Mouse (Mus musculus): Measurements from ENCODE around the gene Tsc2.

Tsc2 gene

DNA sequence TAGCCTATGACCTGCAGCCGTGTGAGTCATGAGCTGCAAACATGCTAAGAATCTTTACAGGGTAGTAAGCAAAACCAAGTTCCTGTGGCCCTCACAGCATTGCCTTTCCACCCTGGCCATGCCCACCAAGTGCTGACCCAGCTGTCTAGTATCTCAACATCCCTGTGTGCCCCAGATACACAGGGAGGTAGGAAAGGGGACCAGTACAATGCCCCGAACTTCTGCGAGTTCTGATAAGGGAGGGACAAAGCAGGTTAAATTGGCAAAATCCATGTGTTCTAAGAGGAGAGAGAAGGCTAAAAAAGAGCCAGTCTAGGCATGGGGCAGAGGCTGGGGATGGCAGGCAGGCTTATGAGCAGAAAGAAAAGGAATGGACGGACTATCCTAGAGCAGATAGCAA, 24.1 kb downstream of the Tsc2 start:
- no peak for DNase-seq

DNA sequence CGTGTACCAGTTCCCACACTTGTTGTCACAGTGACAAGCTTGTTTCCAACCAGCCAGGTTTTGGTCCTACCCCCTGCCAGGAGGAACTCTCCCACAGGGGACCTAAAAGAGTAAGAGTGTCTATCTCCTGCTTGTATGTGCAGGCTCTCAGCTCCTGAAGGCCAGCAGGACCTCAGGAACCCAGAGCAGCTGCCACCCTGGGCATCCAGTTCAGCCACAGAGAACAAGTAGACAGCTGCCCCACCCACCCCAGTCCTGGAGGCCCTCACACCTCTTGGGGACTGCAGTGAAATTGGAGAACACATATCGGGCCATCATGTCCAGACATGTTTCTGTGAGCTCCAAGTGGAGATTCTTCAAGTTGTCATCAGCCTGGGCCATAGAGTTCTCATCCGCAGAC, 27.9 kb downstream of the Tsc2 start:
- DNase-seq: no peak

DNA sequence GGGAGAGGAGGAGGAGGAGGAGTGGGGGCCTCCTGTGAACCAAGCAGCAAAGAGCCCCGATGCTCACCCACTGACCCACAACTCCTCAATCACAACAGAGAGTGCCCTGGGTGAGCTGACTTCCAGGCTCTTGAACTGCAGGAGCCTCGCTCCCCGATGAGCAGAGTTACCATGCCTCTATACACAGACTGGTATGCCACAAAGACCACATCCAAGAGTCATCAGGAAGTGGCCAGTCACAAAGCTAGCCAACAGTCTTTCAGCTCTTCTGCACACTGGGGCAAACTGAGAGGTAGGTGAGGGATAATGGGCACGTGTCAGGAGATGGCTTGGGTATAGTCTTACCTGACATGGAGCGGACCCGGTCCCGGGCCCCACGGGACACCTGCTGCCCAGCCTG, 28.5 kb downstream of the Tsc2 start:
- no peak for DNase-seq

DNA sequence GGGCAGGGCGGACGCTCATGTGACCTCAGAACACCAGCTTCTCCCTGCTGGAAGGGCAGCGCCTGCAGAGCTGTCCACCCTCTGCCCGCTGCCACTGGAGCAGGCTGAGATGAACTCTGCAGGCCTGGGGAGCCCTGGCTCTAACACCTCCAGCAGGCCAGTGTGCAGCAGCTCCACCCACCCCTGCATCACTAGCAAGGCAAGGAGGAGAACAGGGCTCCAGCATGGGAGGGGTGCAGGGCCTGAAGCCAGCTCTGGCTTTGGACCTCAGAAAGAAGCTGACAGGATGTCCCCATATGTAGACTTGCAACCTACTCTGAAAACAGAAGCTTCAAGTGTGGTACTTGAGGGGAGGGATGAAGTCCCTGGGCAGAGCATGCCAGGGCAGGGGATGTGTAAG, 31.9 kb downstream of the Tsc2 start:
- DNase-seq: no peak

DNA sequence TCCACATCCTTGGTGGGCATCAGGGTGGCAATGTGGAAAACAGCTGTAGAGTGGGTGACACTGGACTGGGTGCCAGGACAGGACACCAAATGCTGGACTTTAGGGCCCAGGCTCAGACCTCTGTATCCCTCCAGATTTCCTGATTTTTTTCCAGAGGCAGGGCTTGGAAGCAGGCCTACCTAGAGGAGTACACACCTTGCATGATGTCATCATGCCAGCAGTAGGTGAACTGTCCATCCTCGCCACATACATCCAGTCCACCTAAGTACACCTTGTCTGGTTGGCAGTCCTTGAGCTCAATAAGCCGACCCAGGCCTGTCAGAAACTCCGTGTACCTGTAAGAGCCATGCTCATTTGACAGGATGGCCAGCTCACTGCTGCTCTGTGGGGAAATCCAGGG, 34.4 kb downstream of the Tsc2 start:
- DNase-seq: no peak

DNA sequence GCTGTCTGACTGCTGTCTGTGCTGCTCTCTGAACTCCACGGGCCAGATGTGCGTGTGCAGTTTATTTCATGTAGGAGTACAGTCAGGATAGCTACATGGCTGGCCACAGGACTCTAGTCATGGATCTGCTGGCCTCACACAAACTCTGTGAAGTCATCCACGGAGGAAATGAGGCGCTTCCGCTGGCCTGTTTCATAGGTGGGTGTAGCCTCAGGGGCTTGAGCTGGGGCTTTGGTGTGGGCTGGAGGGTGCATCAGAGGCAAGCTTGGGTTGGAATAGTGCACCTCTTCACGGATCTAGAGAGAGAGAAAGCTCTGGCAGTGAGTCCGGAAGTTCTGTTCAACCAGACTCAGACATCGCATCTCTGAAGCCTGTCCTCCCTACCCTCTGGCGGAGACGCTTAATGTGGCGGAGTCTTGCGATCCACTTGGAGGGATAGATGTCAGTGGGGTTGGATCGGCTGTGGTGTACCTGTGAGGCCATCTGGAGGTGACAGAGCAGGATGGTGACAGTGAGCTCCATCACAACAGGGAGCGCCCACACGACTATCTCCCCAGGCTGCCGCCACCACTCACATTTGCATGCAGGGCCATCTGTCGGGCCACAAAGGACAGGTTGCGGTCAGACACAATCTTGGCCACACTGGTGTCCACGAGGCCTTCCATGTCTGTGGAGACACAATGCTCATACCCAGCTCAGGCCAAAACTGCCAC, 35.8 kb downstream of the Tsc2 start:
- no peak for DNase-seq

DNA sequence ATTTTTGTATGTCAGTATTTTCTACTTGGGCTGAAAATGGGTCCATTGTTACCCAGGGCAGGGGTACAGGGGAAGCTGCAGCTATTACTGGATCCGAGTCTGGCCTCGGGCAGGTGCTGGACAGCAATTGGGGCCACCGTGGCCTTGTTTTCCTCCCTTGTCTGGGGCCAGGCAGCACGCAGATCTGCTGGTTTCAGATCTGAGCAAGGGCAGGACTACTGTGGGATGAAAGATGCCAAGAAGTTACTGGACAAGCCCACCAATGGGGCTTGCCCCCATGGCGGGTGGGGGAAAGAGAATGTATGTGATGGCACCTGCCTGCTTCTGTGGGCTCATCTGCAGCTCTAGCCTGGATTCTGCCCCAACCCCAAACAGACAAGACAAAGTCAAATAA, 36.4 kb downstream of the Tsc2 start:
- no peak for DNase-seq

DNA sequence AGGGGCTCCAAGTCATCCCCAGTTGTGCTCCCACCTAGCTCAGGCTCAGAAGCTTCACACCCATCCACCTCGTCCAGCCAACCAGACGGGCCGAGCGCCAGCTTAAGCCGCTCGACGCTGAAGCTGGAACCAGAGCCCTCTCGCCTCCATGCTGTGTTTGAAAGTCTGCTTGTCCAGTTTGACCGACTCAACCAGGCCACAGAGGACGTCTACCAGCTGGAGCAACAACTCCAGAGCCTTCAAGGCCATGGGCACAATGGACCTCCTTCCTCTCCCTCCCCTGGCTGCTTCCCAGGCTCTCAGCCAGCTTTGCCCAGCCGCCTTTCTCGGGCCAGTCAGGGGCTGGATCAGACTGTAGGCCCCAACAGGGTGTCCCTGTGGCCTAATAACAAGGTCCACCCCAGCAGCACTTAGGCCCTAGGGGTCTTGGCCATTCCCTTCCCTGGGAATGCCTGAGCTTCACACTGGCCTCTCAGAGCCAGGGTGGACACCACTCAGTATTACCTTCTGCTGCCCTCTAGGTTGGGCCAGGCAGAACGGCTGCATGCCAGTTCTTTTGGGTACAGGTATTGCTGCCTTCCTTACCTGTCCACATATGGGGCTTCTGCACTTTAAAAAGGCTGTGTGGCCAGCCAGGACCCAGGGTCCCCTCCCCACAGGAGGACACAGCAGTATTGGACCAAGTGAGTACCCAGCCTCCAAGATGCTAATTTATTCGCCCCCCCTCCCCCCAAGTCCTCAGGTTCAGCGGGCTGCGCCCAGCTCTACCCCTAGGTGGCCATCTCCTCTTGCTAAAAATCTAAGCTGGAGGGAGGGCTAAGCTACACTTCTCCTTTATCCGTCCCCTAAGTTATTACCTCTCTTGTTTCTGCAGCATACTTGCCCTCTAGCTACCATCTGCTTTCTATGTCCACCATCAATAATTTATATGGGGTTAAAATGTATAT, 37.0 kb downstream of the Tsc2 start:
- no peak for DNase-seq

DNA sequence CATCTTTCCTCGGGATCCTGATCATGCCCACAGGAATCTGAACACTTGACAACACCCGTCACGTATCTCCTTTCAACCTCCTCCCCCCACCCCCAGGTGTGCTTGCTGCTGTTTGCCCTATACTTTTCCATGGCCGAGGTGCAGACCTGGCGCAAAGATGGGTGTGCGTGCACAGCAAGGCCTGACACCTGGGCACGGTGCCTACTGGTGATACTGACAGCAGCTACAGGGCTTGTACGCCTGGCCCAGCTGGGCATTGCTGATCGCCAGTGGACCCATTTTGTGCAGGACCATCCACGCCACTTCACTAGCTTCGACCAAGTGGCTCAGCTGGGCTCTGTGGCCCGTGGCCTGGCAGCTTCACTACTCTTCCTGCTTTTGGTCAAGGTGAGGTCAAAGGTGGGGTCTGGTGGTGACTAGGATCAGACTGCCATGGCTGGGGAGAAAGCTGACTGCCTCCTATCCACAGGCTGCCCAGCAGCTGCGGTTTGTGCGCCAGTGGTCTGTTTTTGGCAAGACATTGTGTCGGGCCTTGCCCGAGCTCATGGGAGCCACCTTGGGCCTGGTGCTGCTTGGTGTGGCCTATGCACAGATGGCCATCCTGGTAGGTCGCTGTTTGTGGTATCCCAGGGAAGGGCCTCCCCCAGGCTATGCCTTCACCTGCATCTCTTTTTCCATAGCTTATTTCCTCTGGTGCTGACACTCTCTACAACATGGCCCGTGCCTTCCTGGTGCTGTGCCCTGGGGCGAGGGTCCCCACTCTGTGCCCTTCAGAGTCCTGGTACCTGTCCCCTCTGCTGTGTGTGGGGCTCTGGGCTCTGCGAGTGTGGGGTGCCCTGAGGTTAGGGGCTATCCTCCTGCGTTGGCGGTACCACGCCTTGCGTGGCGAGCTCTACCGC, 38.2 kb downstream of the Tsc2 start:
- no peak for DNase-seq

DNA sequence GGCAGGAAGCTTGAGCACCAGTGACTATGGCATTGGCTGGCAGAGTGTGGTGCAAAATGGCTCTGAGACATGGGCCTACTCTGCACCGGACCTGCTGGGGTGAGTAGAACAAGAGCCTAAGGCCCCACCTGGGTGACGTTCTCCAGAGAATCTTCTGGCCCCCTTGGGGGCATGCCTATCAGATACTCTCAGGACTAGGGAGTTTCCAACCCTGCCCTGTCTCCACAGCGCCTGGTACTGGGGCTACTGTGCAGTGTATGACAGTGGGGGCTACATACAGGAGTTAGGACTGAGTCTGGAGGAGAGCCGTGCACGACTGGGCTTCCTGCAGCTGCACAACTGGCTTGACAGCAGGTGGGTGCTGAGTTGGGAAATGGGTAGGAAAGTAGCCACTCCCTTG, 39.2 kb downstream of the Tsc2 start:
- DNase-seq: no peak

DNA sequence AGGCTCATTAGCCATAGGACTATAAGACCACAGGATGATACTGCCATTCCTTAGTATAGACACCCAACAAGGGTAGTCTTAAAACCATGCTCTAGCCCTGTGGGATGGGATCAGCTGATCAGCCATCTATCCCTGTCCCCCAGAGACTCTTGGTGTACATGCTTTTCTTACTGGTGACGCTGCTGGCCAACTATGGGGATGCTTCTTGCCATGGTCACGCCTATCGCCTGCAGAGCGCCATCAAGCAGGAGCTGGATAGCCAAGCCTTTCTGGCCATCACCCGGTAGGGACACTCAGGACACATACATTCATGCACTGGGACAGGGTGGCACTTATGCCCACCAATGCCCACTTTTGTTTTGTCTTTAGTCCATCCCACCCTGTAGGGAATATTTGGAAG, 40.7 kb downstream of the Tsc2 start:
- no peak for DNase-seq

DNA sequence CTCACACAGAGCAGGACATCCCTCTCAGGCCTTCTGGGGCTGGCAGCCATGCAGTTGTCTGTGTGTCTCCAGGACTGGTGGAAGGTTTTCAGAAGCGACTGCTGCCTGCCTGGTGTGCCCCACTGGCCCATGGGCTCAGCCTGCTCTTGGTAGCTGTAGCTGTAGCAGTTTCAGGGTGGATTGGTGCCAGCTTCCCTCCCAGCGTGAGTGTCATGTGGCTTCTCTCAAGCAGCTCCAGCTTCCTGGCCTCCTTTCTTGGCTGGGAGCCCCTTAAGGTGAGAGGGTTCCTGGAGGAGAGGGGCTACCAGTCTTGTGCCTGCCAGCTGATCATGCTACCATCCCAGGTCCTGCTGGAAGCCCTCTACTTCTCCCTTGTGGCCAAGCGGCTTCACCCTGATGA, 41.5 kb downstream of the Tsc2 start:
- no peak for DNase-seq

DNA sequence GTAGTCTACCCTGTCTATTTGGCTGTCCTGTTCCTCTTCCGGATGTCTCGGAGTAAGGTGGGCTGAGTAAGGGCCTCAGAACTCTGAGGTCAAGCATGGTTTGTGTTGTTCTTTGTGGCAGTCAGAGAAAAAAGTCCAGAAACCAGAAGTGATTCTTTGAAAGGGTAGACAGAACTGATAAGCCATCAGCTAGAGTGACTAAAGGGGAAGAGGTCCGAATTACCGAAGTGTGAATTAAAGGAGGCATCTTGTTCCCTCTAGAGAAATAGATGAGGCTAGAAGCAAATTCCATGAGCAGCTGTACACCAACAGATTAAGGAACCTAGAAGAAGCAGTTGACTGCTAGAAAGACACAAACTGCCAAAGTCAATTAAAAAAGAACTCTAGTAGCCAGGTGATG, 45.9 kb downstream of the Tsc2 start:
- no peak for DNase-seq

DNA sequence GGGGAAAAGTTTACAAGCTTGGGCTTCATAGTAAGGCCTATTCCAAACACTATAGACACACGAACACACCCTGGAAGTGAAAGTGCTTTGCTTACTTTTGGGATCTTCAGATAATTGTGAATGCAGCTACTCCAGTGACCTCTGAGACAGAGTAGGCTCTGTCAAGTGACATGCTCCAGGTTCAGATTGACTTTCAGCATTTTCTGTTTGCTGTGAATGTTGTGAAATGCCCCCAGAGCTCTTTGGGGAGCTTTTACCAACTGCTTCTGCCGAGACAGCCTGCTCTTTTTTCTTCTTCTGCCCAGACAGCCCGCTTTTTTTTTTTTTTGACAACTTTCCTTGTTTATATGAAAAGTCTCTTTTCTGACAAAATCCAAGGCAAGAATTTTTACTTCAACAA, 47.9 kb downstream of the Tsc2 start:
- DNase-seq: no peak

DNA sequence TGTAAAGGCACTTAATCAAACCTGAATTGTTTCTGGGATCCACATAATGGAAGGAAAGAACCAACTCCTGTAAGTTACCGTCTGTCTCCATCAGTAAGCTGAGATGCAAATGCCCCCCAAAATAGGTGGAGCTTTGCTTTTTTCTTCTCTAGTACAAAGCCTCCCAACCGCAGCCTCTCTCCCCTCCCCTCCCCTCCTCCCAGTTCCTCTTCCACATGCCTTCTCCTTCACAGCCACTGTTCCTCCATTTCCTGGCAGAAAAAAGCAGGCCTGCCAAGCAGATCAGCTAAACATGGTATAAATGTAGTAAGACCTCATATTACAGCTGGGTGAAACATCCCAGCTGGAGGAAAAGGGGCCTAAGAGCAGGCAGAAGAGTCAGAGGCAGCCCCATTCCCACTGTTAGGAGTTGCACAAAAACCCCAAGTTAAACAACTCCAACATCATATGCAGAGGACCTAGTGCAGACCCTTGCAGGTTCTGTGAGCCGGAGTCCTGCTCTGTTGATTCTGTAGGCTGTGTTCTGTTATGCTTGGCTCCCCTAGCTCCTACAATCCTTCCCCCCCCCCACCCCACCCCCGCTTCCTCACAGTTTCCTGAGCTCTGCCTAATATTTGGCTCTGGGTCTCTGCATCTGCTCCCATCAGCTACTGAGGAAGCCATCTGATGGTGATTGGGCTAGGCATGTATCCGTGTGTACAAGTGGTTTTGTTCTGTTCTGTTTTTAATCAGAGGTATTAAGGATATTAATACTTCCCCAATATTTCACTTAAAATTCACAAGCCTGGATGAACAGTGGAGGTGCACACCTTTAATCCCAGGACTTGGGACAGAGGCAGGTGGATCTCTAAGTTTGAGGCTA, 48.6 kb downstream of the Tsc2 start:
- DNase-seq: no peak

DNA sequence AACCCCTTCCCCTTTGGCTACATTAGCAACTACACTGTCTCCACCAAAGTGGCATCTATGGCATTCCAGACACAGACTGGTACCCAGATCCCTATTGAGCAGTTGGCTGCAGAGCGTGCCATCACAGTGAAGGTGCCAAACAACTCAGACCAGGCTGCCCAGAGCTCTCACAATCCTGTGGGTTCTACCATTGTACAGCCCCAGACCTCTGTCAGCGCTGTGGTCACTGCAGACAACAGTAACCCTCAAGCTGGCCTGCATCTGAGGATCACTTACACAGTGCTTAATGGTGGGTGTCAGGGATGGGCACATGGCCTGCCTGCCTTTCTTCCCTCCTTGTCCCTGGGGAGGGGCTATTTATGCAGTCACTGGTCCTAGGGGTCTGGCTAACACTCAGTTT, 52.1 kb downstream of the Tsc2 start:
- DNase-seq: no peak

DNA sequence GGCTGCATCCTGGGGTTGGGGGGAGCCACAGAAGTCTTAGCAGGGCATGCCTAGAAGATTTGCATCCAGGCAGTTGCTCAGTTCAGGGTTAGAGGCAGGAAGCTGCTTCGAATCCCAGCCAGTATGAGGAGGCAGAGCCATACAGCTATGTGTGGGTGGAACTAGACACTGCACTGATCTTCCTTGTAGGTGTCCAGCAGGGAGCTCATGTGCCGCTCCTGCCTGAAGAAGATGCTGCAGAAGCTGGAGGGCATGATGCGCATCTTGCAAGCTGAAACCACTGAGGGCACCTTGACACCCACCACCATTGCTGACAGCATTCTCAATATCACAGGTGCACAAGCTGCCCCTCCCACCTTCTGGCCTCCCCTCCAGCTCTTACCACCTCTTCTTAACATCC, 52.9 kb downstream of the Tsc2 start:
- no peak for DNase-seq

DNA sequence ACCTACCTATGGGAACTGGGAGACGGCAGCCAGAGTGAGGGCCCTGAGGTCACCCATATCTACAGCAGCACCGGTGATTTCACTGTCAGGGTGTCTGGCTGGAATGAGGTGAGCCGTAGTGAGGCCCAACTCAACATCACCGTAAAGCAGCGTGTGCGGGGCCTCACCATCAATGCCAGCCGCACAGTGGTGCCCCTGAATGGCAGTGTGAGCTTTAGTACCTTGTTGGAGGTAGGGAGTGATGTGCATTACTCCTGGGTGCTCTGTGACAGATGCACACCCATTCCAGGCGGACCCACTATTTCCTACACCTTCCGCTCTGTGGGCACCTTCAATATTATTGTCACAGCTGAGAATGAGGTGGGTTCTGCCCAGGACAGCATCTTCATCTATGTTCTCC, 58.6 kb downstream of the Tsc2 start:
- no peak for DNase-seq

DNA sequence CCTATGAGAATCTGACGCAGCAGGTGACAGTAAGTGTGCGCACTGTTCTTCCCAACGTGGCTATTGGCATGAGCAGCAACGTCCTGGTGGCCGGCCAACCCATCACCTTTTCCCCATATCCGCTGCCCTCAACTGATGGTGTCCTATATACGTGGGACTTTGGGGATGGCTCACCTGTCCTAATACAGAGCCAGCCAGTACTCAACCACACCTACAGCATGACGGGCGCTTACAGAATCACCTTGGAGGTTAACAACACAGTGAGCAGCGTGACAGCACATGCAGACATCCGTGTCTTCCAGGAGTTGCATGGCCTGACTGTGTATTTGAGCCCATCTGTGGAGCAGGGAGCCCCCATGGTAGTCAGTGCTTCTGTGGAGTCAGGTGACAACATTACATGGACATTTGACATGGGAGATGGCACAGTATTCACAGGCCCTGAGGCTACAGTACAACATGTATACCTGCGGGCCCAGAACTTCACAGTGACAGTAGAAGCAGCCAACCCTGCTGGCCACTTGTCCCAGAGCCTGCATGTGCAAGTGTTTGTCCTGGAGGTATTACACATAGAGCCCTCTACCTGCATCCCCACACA, 59.7 kb downstream of the Tsc2 start:
- DNase-seq: no peak

DNA sequence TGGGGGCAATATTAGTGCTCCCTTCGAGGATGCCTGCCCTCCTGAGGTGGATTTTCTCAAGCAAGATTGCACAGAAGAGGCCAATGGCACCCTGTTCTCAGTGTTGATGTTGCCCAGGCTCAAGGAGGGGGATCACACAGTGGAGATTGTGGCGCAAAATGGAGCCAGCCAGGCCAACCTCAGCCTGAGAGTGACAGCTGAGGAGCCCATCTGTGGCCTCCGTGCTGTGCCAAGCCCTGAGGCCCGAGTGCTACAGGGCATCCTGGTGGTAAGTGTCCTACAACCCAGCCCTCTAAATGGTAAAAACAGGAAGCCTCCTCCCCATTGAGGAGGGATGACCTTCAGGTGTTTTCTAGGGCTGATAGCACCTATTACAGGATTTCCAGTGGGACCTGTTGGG, 62.6 kb downstream of the Tsc2 start:
- no peak for DNase-seq

DNA sequence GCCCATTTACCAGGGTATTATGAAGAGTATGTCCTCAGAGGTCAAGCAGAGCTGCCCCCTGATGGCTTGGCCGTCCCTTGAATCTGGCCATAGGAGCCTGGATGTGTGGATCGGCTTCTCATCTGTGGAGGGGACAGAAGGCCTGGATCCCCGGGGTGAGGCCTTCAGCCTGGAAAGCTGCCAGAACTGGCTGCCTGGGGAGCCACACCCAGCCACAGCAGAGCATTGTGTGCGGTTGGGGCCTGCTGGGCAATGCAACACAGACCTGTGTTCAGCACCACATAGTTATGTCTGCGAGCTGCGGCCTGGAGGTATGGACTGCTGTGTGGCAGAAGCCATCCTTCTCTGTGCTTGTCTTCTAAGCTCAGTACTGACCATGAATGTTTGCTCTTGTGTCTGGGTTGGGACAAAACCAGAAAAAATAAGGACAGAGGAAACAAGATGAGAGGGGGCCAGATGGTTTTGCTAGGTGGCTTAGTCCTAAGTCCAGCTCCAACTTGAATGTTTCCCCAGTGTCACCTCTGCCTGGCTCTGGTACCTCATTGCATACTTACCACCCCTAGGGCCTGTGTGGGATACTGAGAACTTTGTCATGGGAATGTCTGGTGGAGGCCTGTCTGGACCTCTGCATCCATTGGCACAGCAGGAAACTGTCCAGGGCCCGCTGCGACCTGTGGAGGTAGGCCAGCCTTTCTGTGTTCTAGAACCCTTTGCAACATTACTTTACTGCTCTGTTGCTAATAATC, 65.2 kb downstream of the Tsc2 start:
- no peak for DNase-seq

Data from kidney, adult 9 months (tissue).